Mouse (Mus musculus) ovary, postnatal 10 days (tissue): ENCODE measurements at regions not wholly inside any gene's neighbourhood (a gene's known extent, or its start where the extent isn't known, plus 50 kb on each side); places are given as distances from the start of the nearest gene placed in this dataset.

Experiments used
- DNase-seq: peaks from one replicate; pipeline ENCODE4 v3.0.0; 2022; ENCODE audit warnings: low spot score

- DNase-seq: no peak
Observed at GRCm38 (mm10) chr2:79547284-79547683, 87.9 kb upstream of the Itprid2 start.

- DNase-seq: no peak
Observed at GRCm38 (mm10) chr2:79548039-79548600, 87.0 kb upstream of the Itprid2 start.

GRCm38 (mm10) chr2:79549781-79550180, 85.4 kb upstream of the Itprid2 start:
- no peak for DNase-seq

GRCm38 (mm10) chr2:79550432-79550831, 84.7 kb upstream of the Itprid2 start:
- DNase-seq: no peak

- no peak for DNase-seq
Observed at GRCm38 (mm10) chr2:79552481-79552880, 82.7 kb upstream of the Itprid2 start.

GRCm38 (mm10) chr2:79555395-79555794, 79.8 kb upstream of the Itprid2 start:
- no peak for DNase-seq

- no peak for DNase-seq
Observed at GRCm38 (mm10) chr2:79557361-79557760, 77.8 kb upstream of the Itprid2 start.

- no peak for DNase-seq
Observed at GRCm38 (mm10) chr2:79566280-79566933, 68.7 kb upstream of the Itprid2 start.

GRCm38 (mm10) chr2:79567413-79567934, 67.7 kb upstream of the Itprid2 start:
- DNase-seq: no peak

GRCm38 (mm10) chr2:79569663-79570062, 65.5 kb upstream of the Itprid2 start:
- DNase-seq: no peak

- no peak for DNase-seq
Observed at GRCm38 (mm10) chr2:79571910-79572309, 63.2 kb upstream of the Itprid2 start.

GRCm38 (mm10) chr2:79575074-79575473, 60.1 kb upstream of the Itprid2 start:
- DNase-seq: no peak

- DNase-seq: no peak
Observed at GRCm38 (mm10) chr2:79585022-79585774, 50.0 kb upstream of the Itprid2 start.
